In the genomic region with DNA sequence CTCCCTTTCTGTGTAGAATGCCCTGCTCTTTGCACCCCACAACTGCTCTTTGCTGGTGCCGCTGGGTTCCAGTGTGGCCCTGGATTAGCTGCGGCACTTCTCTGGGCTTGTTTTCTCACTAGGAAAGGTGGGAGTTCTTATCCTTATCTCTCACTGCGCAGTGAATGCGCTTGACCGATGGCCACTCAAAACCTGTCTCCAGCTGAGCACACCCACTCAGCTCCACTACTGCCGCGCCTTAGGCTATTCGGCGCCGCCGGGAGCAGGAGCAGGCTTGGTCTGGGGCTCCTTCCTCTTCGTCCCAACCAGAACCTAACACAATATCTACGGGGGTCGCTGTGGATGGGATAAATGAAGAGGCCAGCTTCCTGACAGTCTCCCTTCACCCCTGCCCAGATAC, we compare ENCODE assay signal across 19 mouse cellular contexts. TPM values are rescaled to one million over a fixed set of nuclear protein-coding genes. Genes with fewer than 3 reads are reported as not detected.
DNase-seq lines count a peak whose midpoint lies in the region; ATAC-seq lines count a peak whose summit lies in the region.
"Had no signal": no experiment of that assay in that cellular context is flagged by ENCODE, and none has a peak within 500 bp of the region (broad histone marks: within the 10 kb centered on the region; RNA-seq: fewer than 3 reads in every experiment).

No protein-coding gene starts in this region.

- H3K36me3 ChIP-seq in heart, embryonic 14.5 days (ENCODE audit: control insufficient read depth, insufficient read depth, low read length) = peaks cover 73% of the 10 kb centered on the region
- peaks cover 3% of the 10 kb centered on the region; the same call in 1 of the 2 replicates for H3K36me3 ChIP-seq in lung, embryonic 15.5 days
- no peaks in the 10 kb centered on the region for H3K36me3 ChIP-seq in stomach, embryonic 16.5 days (ENCODE audit: control insufficient read depth, insufficient read depth, low read length)
- H3K36me3 ChIP-seq: forebrain, embryonic 15.5 days had no signal

- H3K4me2 ChIP-seq in heart, embryonic 14.5 days (ENCODE audit: low read length) = 0 out of 2 replicates have a peak overlapping the region, but pooled peaks have one; percentile 8
- H3K4me2 ChIP-seq in lung, embryonic 15.5 days = no peak overlapping the region; the same call in 1 of the 2 replicates
- 0 out of 2 replicates have a peak overlapping the region, but pooled peaks have one; percentile 19 for H3K4me2 ChIP-seq in stomach, embryonic 16.5 days (ENCODE audit: low read depth, low read length)
- H3K4me2 ChIP-seq: forebrain, embryonic 15.5 days; liver, embryonic 11.5 days; midbrain, embryonic 11.5 days had no signal

- no peak overlapping the region for H3K4me3 ChIP-seq in heart, embryonic 14.5 days (ENCODE audit: control insufficient read depth in 1 of 2, insufficient read depth in 1 of 2, low read depth in 1 of 2, low read length in 2 of 2)
- no peak overlapping the region for H3K4me3 ChIP-seq in lung, embryonic 15.5 days
- no peak overlapping the region for H3K4me3 ChIP-seq in stomach, embryonic 16.5 days (replicated peaks; ENCODE audit: low read length)
- H3K4me3 ChIP-seq: forebrain, embryonic 15.5 days had no signal

- H3K9ac ChIP-seq in heart, embryonic 14.5 days (ENCODE audit: low read length) = peak overlapping the region; percentile 38; the same call in 1 of the 2 replicates
- H3K9ac ChIP-seq in lung, embryonic 15.5 days = no peak overlapping the region
- peak overlapping the region; percentile 43 for H3K9ac ChIP-seq in stomach, embryonic 16.5 days (ENCODE audit: low read length)
- H3K9ac ChIP-seq: forebrain, embryonic 15.5 days had no signal

- DNase-seq in cerebellum, adult 18-20 months = peak; percentile 8 to 19
- DNase-seq in cerebellum, adult 9-10 months = no peak
- no peak for DNase-seq in heart, postnatal 14 days
- DNase-seq in lung, postnatal 14 days = no peak
- DNase-seq in gastrocnemius, adult 18-20 months (ENCODE audit: low spot score) = no peak
- DNase-seq: adrenal gland, postnatal 10 days; heart, postnatal 4 days; layer of hippocampus, postnatal 36 days; lung, postnatal 36 days; thymus, postnatal 25 days had no signal

- H3K27me3 ChIP-seq in heart, embryonic 14.5 days (ENCODE audit: control insufficient read depth, insufficient read depth, low read length) = no peaks in the 10 kb centered on the region
- H3K27me3 ChIP-seq in lung, embryonic 15.5 days = no peaks in the 10 kb centered on the region
- H3K27me3 ChIP-seq in stomach, embryonic 16.5 days (ENCODE audit: control insufficient read depth, insufficient read depth, low read length) = no peaks in the 10 kb centered on the region
- H3K27me3 ChIP-seq: forebrain, embryonic 15.5 days had no signal

- H3K27ac ChIP-seq in heart, embryonic 14.5 days (replicated peaks in 1 of 2; ENCODE audit: control insufficient read depth in 1 of 2, insufficient read depth in 1 of 2, low read depth in 2 of 2, low read length in 2 of 2) = no peak overlapping the region
- 0 out of 2 replicates have a peak overlapping the region, but pooled peaks have one; percentile 50 for H3K27ac ChIP-seq in lung, embryonic 15.5 days
- H3K27ac ChIP-seq in stomach, embryonic 16.5 days (ENCODE audit: low read length) = no peak overlapping the region; the same call in 1 of the 2 replicates
- H3K27ac ChIP-seq: forebrain, embryonic 15.5 days had no signal

- H3K4me1 ChIP-seq in heart, embryonic 14.5 days (ENCODE audit: control insufficient read depth in 2 of 2, insufficient read depth in 2 of 2, low read length in 2 of 2) = peaks cover 7 to 14% of the 10 kb centered on the region in 2 experiments; a peak in 2 of 4 replicates
- peaks cover 18% of the 10 kb centered on the region for H3K4me1 ChIP-seq in lung, embryonic 15.5 days
- H3K4me1 ChIP-seq in stomach, embryonic 16.5 days (ENCODE audit: control insufficient read depth, insufficient read depth, low read length) = peaks cover 12% of the 10 kb centered on the region

- WGBS in heart, embryonic 14.5 days = 20% methylated on average over 14 of the region's 14 CpGs
- 43% methylated on average over 14 of the region's 14 CpGs for WGBS in lung, embryonic 15.5 days
- 43% methylated on average over 14 of the region's 14 CpGs for WGBS in stomach, embryonic 16.5 days

- intact Hi-C loops in heart, postnatal 14 days (cut with DNase I) = no loop called here

- no peaks in the 10 kb centered on the region for H3K9me3 ChIP-seq in heart, embryonic 14.5 days (ENCODE audit: control insufficient read depth, low read length)
- H3K9me3 ChIP-seq in lung, embryonic 15.5 days = no peaks in the 10 kb centered on the region
- no peaks in the 10 kb centered on the region for H3K9me3 ChIP-seq in stomach, embryonic 16.5 days (replicated peaks; ENCODE audit: control insufficient read depth, low read length)
- H3K9me3 ChIP-seq: forebrain, embryonic 15.5 days had no signal

- no peak for ATAC-seq in heart, embryonic 14.5 days (ENCODE audit: insufficient number of reproducible peaks, insufficient read depth, low FRiP score, low read depth)
- ATAC-seq in lung, embryonic 15.5 days (ENCODE audit: borderline replicate concordance, extremely low read depth, low FRiP score, low TSS enrichment) = 0 out of 2 replicates have a peak, but pooled peaks have one; percentile 16
- peak; percentile 43; the same call in 1 of the 2 replicates for ATAC-seq in stomach, embryonic 16.5 days (ENCODE audit: insufficient read depth, low FRiP score)
- ATAC-seq: forebrain, embryonic 15.5 days; hindbrain, embryonic 16.5 days had no signal

RNA-seq across cellular contexts. Expression of a gene that starts 7.5 kb away (rescaled TPM):
- polyA plus RNA-seq in heart, embryonic 14.5 days (2014; fragmentation: Nextera tagmentation; extraction: Ambion mirVana) = 112 and 113 TPM in 2 replicates
- 100 to 1,000 TPM; 297 to 326 TPM for total RNA-seq in heart, postnatal 14 days (2021)
- polyA plus RNA-seq in lung, embryonic 15.5 days (2015; fragmentation: Nextera tagmentation; extraction: Ambion mirVana) = 27.8 and 30.9 TPM in 2 replicates
- 37.9 and 39.3 TPM in 2 replicates for polyA plus RNA-seq in stomach, embryonic 16.5 days (2015; fragmentation: Nextera tagmentation; extraction: Ambion mirVana)
- 100 to 1,000 TPM; 514 to 515 TPM for total RNA-seq in gastrocnemius, adult 18-20 months (2021)
- total RNA-seq: CH12.LX had no signal

RNA-seq across cellular contexts. Expression of a gene that starts 23.9 kb away (rescaled TPM):
- 8.5 and 10.1 TPM in 2 replicates for polyA plus RNA-seq in heart, embryonic 14.5 days (2014; fragmentation: Nextera tagmentation; extraction: Ambion mirVana)
- total RNA-seq in heart, postnatal 14 days (2021) = 1 to 10 TPM; 2.2 TPM
- polyA plus RNA-seq in lung, embryonic 15.5 days (2015; fragmentation: Nextera tagmentation; extraction: Ambion mirVana) = 17.1 and 17.4 TPM in 2 replicates
- 14.7 and 15.9 TPM in 2 replicates for polyA plus RNA-seq in stomach, embryonic 16.5 days (2015; fragmentation: Nextera tagmentation; extraction: Ambion mirVana)
- under 1 TPM; 0.34 to 0.52 TPM for total RNA-seq in gastrocnemius, adult 18-20 months (2021)

RNA-seq across cellular contexts. Expression of a gene that starts 42.8 kb away (rescaled TPM):
- polyA plus RNA-seq in heart, embryonic 14.5 days (2014; fragmentation: Nextera tagmentation; extraction: Ambion mirVana) = 8.1 and 8.6 TPM in 2 replicates
- 10 to 100 TPM; 50.5 to 52.1 TPM for total RNA-seq in heart, postnatal 14 days (2021)
- 8.8 and 9.3 TPM in 2 replicates for polyA plus RNA-seq in lung, embryonic 15.5 days (2015; fragmentation: Nextera tagmentation; extraction: Ambion mirVana)
- polyA plus RNA-seq in stomach, embryonic 16.5 days (2015; fragmentation: Nextera tagmentation; extraction: Ambion mirVana) = 6.6 and 8.0 TPM in 2 replicates
- total RNA-seq in gastrocnemius, adult 18-20 months (2021) = 10 to 100 TPM; 16.1 to 24.5 TPM

RNA-seq across cellular contexts. Expression of a gene that starts 43.0 kb away (rescaled TPM):
- polyA plus RNA-seq in heart, embryonic 14.5 days (2014; fragmentation: Nextera tagmentation; extraction: Ambion mirVana) = 9.4 TPM in 2 replicates
- 10 to 100 TPM; 13.5 to 15.6 TPM for total RNA-seq in heart, postnatal 14 days (2021)
- 27.0 and 27.3 TPM in 2 replicates for polyA plus RNA-seq in lung, embryonic 15.5 days (2015; fragmentation: Nextera tagmentation; extraction: Ambion mirVana)
- polyA plus RNA-seq in stomach, embryonic 16.5 days (2015; fragmentation: Nextera tagmentation; extraction: Ambion mirVana) = 19.4 and 19.9 TPM in 2 replicates
- 1 to 10 TPM; 4.7 to 5.0 TPM for total RNA-seq in gastrocnemius, adult 18-20 months (2021)

RNA-seq across cellular contexts. Expression of a gene that starts 57.5 kb away (rescaled TPM):
- 34.6 and 36.7 TPM in 2 replicates for polyA plus RNA-seq in heart, embryonic 14.5 days (2014; fragmentation: Nextera tagmentation; extraction: Ambion mirVana)
- 100 to 1,000 TPM; 135 to 139 TPM for total RNA-seq in heart, postnatal 14 days (2021)
- 0.69 and 0.96 TPM in 2 replicates for polyA plus RNA-seq in lung, embryonic 15.5 days (2015; fragmentation: Nextera tagmentation; extraction: Ambion mirVana)
- polyA plus RNA-seq in stomach, embryonic 16.5 days (2015; fragmentation: Nextera tagmentation; extraction: Ambion mirVana) = 0.41 and 3.2 TPM in 2 replicates
- total RNA-seq in gastrocnemius, adult 18-20 months (2021) = 100 to 1,000 TPM; 283 to 304 TPM
- polyA plus RNA-seq: forebrain, embryonic 15.5 days; midbrain, embryonic 11.5 days; neural tube, embryonic 14.5 days had no signal

Comparison
In these comparisons a context has a peak if more than half of its experiments do, and no peak if none do; other contexts are left out.
1. DNase-seq: peak in cerebellum, adult 18-20 months (2 of 2); none in cerebellum, adult 9-10 months (single experiment), heart, postnatal 14 days (0 of 2), lung, postnatal 14 days (single experiment) and gastrocnemius, adult 18-20 months (single experiment).